Mouse (Mus musculus) kidney, embryonic 14.5 days (tissue): ENCODE results near the gene Ncan. TPM values are rescaled to one million over a fixed set of nuclear protein-coding genes. Genes with fewer than 3 reads are reported as not detected.

Experiments
- ATAC-seq: fragments of 200-750 bp; cut with Nextera tagmentation; 2 replicates; pipeline ENCODE4 v1.8.0; 2017; ENCODE audit warnings: moderate number of reproducible peaks, mild to moderate bottlenecking, moderate TSS enrichment, moderate library complexity; ENCODE audit not compliant: low FRiP score, low TSS enrichment
- H3K27ac ChIP-seq: fragments of 300-500 bp; sonication (generic); 2 replicates; pipeline ENCODE4 v1.5.1; 2014; ENCODE audit warnings: low read depth, mild to moderate bottlenecking, low read length, moderate library complexity, mixed read lengths
- H3K27me3 ChIP-seq: fragments of 300-500 bp; sonication (generic); 2 replicates; pipeline ENCODE4 v1.6.1; 2014; ENCODE audit warnings: mild to moderate bottlenecking, low read length; ENCODE audit not compliant: control insufficient read depth, insufficient read depth
- H3K36me3 ChIP-seq: fragments of 300-500 bp; sonication (generic); 2 replicates; pipeline ENCODE4 v1.6.1; 2014; ENCODE audit warnings: low read length, mixed read lengths; ENCODE audit not compliant: control insufficient read depth, insufficient read depth
- H3K4me1 ChIP-seq: fragments of 300-500 bp; sonication (generic); 2 replicates; pipeline ENCODE4 v1.6.1; 2014; ENCODE audit warnings: low read length, mixed read lengths; ENCODE audit not compliant: control insufficient read depth, insufficient read depth
- H3K4me2 ChIP-seq: fragments of 300-500 bp; sonication (generic); replicated peaks from 2 replicates; pipeline ENCODE4 v1.6.1; 2014; ENCODE audit warnings: low read depth, mild to moderate bottlenecking, low read length
- H3K4me3 ChIP-seq: fragments of 300-500 bp; sonication (generic); 2 replicates; pipeline ENCODE4 v1.5.1; 2014; ENCODE audit warnings: mild to moderate bottlenecking, low read length
- H3K9ac ChIP-seq: fragments of 300-500 bp; sonication (generic); 2 replicates; pipeline ENCODE4 v1.6.1; 2014; ENCODE audit warnings: low read depth, mild to moderate bottlenecking, low read length, moderate library complexity
- H3K9me3 ChIP-seq: fragments of 300-500 bp; sonication (generic); 2 replicates; pipeline ENCODE4 v1.6.1; 2016; ENCODE audit warnings: low read length; ENCODE audit not compliant: control insufficient read depth
- WGBS: fragments of 180-500 bp; shearing (Covaris S2); extraction: QIAGEN DNeasy Blood & Tissue Kit; methylation state at CpG from one replicate; pipeline ENCODE4 v1.1.7; 2014; 5-methylcytosine and 5-hydroxymethylcytosine counted together
- polyA plus RNA-seq: library from polyadenylated mRNA; unstranded; fragments of >200 nt; fragmentation: Nextera tagmentation; extraction: Ambion mirVana; gene quantifications from 2 replicates; pipeline ENCODE4 v1.2.1, GENCODE M21; 2014

Gene Ncan
- polyA plus RNA-seq, 1 experiment from 2014 or later, result 0.19 TPM

DNA sequence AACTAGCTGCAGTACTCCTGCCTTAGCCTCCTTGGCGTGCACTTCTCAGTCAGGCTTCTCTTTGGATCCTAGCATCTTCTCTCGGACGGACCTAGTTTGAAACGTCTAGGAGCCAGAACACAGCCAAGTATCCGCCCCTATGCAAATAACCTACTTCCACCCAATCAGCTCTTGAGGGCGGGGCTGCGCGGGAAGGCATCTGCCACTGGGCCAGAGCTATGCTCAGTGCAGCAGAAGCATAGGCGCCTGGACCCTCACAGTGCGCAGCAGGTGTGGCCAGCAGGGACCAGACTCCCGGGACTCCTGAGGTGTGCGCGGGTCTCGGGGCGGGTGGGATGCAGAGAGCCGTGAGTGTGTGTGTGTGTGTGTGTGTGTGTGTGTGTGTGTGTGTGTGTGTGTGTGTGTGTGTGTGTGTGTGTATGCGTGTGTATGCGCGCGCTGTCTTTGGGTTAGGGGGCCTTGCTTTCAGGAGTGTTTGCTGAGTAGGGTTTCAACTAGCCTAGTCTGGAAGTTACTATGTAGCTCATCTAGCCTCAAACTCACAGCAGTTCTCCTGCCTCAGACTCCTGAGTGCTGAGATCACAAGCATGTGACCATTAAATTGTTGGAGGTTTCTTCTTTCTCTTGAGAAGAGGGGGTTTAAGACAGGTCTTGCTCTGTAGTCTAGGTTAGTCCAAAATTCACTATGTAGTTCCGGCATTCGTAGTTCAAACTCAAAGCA lies 32.0 kb upstream of the Ncan start:
- Histone ChIP-seq H3K9me3 (no peaks in the 10 kb centered on the region), H3K27me3 (no peaks in the 10 kb centered on the region), H3K27ac (no peak overlapping the region), H3K4me2 (no peak overlapping the region; the same call in 1 of the 2 replicates), H3K4me3 (no peak overlapping the region), H3K4me1 (peaks cover 4% of the 10 kb centered on the region; the same call in 1 of the 2 replicates), H3K36me3 (no peaks in the 10 kb centered on the region), H3K9ac (no peak overlapping the region)
- peak; percentile 95 for ATAC-seq
- WGBS, result 13% methylated on average over 22 of the region's 22 CpGs

DNA sequence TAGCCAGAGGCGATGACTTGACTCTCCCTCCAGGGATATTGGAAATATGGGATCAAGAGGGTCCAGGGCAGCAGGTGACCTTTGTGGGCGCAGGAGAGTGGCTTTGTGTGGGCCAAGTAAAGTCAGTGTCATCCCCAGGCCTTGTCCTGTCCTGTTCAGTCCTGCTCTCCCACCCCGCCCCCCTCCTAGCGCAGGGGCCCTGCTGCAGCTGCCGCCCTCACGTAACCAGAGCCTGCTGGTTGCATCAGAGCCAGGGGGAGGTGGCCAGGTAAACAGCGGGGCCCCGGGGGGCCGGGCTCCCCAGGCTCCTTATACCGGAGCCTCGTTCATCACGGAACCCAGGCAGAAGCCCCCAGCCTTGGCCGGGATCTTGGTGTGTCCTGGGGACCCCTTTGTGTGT lies 29.5 kb upstream of the Ncan start:
- H3K4me2 ChIP-seq, result no peak overlapping the region
- WGBS, result 12% methylated on average over 13 of the region's 13 CpGs

DNA sequence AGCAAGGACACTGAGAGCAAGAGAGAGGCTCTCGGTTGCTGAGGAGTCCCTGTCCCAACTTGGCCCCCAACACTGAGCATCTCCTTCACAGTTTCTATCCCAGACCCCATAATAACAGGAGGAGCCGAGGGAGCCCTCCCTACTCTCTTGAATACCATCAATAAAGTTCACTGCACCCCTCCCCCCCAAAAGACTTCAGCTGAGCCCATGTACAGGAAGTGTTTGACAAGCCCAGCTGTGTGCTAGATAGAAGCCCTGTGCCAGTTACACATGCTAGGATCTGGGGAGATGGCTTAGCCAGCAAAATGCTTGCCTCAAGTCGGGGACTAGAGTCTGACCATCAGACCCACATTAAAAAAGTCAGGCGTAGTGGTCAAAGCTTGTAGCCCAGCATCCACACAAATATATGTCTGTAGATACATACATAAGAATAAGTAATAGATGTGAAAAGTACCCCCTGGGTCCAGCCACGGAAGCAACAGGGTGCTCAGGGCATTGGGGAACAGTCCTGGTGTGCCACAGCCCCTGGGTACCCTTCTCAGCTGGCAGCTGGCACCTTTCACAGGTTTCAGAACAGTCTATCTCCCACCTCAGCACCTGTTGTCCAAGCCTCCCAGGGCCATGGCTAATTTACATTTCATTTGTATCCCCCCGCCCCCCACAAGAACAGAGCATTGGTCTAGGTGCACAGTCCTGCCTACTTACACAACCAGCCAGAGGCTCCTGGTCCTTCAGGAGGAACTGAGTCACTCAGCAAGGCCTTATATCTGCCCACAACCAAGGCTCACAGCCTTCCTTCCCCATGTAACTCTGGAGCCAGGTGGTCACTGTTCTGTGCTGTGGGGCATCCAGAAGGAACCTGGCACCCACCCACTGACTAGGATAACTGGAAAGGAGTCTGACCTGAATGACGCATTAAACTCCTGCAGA lies 27.3 kb upstream of the Ncan start:
- Histone ChIP-seq H3K4me2 (no peak overlapping the region), H3K27ac (no peak overlapping the region), H3K36me3 (peaks cover 29% of the 10 kb centered on the region), H3K4me1 (peaks cover 4% of the 10 kb centered on the region; the same call in 1 of the 2 replicates), H3K27me3 (no peaks in the 10 kb centered on the region), H3K9me3 (no peaks in the 10 kb centered on the region), H3K9ac (no peak overlapping the region), H3K4me3 (no peak overlapping the region)
- WGBS, result 80% methylated on average over 7 of the region's 7 CpGs
- no peak for ATAC-seq

More for the DNA sequence above, 29.5 kb upstream of the Ncan start:
- H3K9me3 ChIP-seq, result no peaks in the 10 kb centered on the region
- H3K36me3 ChIP-seq, result peaks cover 17% of the 10 kb centered on the region
- no peak overlapping the region for H3K9ac ChIP-seq
- H3K27ac ChIP-seq, result no peak overlapping the region
- no peaks in the 10 kb centered on the region for H3K27me3 ChIP-seq
- peaks cover 4% of the 10 kb centered on the region; the same call in 1 of the 2 replicates for H3K4me1 ChIP-seq
- no peak overlapping the region for H3K4me3 ChIP-seq
- peak; percentile 34 for ATAC-seq

DNA sequence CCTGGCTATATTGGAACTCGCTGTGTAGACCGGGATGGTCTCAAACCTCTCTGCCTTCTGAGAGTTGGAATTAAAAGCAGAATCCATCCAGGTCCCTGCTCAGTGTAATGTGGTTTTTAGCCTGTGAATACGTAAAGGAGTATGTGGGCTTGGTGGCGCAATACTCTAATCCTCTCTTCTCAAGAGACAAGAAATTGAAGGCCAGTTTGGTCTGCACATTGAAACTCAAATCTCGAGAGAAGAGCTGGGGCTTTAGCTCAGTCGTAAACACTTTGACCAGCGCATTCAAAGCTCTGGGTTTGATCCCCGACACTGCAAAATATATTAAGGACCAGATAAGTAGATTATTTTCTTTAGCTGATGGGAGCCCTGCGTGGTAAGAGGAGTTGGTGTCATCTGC lies 19.3 kb upstream of the Ncan start:
- Histone ChIP-seq H3K9ac (peak overlapping the region; percentile 70), H3K4me2 (peak overlapping the region; percentile 71), H3K36me3 (peaks cover 32% of the 10 kb centered on the region), H3K27me3 (no peaks in the 10 kb centered on the region), H3K4me3 (peak overlapping the region; percentile 87), H3K4me1 (peaks cover 18% of the 10 kb centered on the region), H3K9me3 (no peaks in the 10 kb centered on the region), H3K27ac (peak overlapping the region; percentile 62; the same call in 1 of the 2 replicates)
- no peak for ATAC-seq
- WGBS, result 5% methylated on average over 9 of the region's 9 CpGs

DNA sequence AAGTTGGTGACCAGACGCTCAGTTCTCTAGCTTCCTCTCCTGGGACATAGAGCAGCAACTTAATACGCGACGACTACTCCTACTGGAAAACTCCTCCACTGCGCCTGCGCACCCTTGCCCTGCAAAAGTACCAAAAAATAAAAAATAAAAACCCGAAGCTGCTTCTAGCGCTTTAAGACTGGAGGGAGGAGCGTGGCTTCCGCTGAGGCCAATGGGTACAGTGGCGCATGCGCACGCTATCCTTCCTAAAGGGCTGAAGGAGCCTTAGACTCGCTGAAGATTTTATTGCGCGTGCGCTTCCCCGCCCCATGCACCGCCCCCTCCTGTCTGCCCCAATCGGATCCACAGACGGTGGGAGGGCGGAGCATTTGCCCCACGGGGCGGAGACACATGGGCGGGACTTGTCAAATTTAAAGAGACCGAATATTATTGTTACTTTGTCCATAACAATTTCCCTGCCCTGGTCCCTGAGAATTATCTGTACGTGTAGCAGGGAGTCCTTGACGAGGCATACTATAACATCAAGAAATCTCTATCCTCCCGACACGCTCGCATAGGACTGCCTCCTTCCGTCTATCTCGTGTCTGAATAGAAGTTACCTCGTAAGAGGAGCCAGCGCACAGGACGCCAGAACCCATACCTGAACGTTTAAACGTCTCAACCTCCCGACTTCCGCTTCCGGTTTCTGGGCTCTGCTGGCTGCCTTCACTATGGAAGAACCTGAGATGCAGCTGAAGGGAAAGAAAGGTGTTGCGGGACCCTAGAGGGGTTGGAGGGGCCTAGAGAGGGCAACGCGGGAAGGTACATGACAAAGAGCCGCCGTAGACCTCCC lies 18.6 kb upstream of the Ncan start, which contains the start of the genes Rfxank, Borcs8 and Mef2b:
Gene Rfxank (minus strand): TSS at position 129 of the 832 bp plus-strand sequence.
Gene Borcs8 (plus strand): TSS at position 474 of the 832 bp plus-strand sequence.
Gene Mef2b (plus strand): TSS at position 686 of the 832 bp plus-strand sequence.
- under 1% methylated on average over 46 of the region's 46 CpGs for WGBS
- H3K4me2 ChIP-seq, result peak within 1 kb of the TSS; percentile 71
- H3K27ac ChIP-seq, result peak within 1 kb of the TSS; percentile 77
- no peaks in the 10 kb centered on the region for H3K9me3 ChIP-seq
- H3K27me3 ChIP-seq, result no peaks in the 10 kb centered on the region
- ATAC-seq, result peak; percentile 99
- H3K4me1 ChIP-seq, result peaks cover 18% of the 10 kb centered on the region
- H3K36me3 ChIP-seq, result peaks cover 35% of the 10 kb centered on the region
- H3K4me3 ChIP-seq, result peak within 1 kb of the TSS; percentile 87
- peak within 1 kb of the TSS; percentile 71 for H3K9ac ChIP-seq

GRCm38 (mm10) chr8:70137890-70138289 lies 17.2 kb upstream of the Ncan start:
- H3K27me3 ChIP-seq, result no peaks in the 10 kb centered on the region
- H3K9ac ChIP-seq, result 0 out of 2 replicates have a peak overlapping the region, but pooled peaks have one; percentile 71
- H3K4me2 ChIP-seq, result peak overlapping the region; percentile 66
- peak overlapping the region; percentile 87 for H3K4me3 ChIP-seq
- peaks cover 37% of the 10 kb centered on the region for H3K36me3 ChIP-seq
- no peaks in the 10 kb centered on the region for H3K9me3 ChIP-seq
- no peak overlapping the region for H3K27ac ChIP-seq
- no peak for ATAC-seq
- H3K4me1 ChIP-seq, result peaks cover 18% of the 10 kb centered on the region
- 86% methylated on average over 4 of the region's 4 CpGs for WGBS

- no peak overlapping the region for H3K9ac ChIP-seq
- no peak overlapping the region for H3K27ac ChIP-seq
- H3K4me1 ChIP-seq, result peaks cover 23% of the 10 kb centered on the region
- H3K9me3 ChIP-seq, result no peaks in the 10 kb centered on the region
- no peak for ATAC-seq
- WGBS, result 83% methylated on average over 4 of the region's 4 CpGs
- no peaks in the 10 kb centered on the region for H3K27me3 ChIP-seq
- H3K4me3 ChIP-seq, result no peak overlapping the region
- peaks cover 37% of the 10 kb centered on the region for H3K36me3 ChIP-seq
- H3K4me2 ChIP-seq, result no peak overlapping the region
These were observed 15.9 kb upstream of the Ncan start for GRCm38 (mm10) chr8:70136591-70136990.

DNA sequence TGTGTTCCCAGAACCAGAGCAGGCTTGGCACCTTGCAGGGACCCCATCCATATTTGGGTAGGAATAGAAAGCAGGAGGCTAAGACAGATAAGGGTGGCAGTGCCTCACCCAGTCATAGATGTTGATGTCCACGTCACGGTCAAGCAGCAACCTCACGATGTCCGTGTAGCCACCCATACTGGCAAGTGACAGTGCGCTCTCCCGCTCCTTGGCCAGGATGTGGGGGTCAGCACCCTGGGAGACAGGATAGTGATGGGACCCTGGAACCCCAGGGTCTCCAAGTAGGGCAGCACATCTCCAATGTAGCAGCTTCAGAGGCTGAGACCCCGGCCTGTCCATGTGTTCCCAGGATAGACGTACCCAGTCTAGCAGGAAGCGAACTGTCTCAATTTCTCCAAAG lies 14.3 kb upstream of the Ncan start:
- Histone ChIP-seq H3K36me3 (peaks cover 37% of the 10 kb centered on the region), H3K9ac (no peak overlapping the region), H3K27me3 (no peaks in the 10 kb centered on the region), H3K4me1 (peaks cover 13% of the 10 kb centered on the region), H3K9me3 (no peaks in the 10 kb centered on the region), H3K4me2 (no peak overlapping the region), H3K27ac (no peak overlapping the region), H3K4me3 (no peak overlapping the region)
- WGBS, result 91% methylated on average over 9 of the region's 9 CpGs
- ATAC-seq, result no peak
